In the genomic region with DNA sequence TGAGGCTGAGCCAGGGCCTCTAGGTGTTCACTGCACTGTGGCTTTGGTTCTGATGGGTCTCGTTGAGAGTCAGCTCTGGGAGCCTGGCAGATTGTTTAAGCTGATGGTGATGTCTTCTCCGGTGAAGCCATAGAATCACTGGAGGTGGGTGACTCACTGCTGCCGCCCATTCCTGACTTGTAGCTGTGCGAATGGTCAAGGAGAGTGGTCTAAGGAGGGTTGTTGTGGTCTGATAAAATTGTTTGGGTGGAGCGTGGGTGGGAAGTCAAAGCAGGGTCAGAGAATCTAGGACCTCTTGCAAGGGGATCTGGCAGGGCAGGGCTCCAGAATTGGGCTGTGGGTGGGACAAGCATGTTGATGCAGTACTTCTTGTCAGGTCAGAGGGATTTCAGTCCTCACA, we compare ENCODE assay signal across 13 mouse cellular contexts.
"Had no signal": no experiment of that assay in that cellular context is flagged by ENCODE, and none has a peak within 500 bp of the region (broad histone marks: within the 10 kb centered on the region; RNA-seq: fewer than 3 reads in every experiment).

No protein-coding gene starts in this region.

- H3K27me3 ChIP-seq: liver, embryonic 13.5 days; lung, embryonic 15.5 days; megakaryocyte, embryonic 14.5 days; midbrain, embryonic 15.5 days; neural tube, embryonic 13.5 days had no signal

- H3K4me2 ChIP-seq: liver, embryonic 13.5 days; lung, embryonic 15.5 days; midbrain, embryonic 11.5 days; midbrain, embryonic 15.5 days; neural tube, embryonic 13.5 days had no signal

- H3K4me3 ChIP-seq: liver, embryonic 13.5 days; lung, embryonic 15.5 days; megakaryocyte, embryonic 14.5 days; midbrain, embryonic 15.5 days; neural tube, embryonic 13.5 days had no signal

- ATAC-seq: liver, postnatal 0 days; midbrain, embryonic 15.5 days had no signal

- H3K9ac ChIP-seq: liver, embryonic 13.5 days; liver, postnatal 0 days; lung, embryonic 15.5 days; midbrain, embryonic 15.5 days; neural tube, embryonic 13.5 days had no signal

- H3K27ac ChIP-seq: liver, embryonic 13.5 days; lung, embryonic 15.5 days; macrophage; midbrain, embryonic 15.5 days; neural tube, embryonic 13.5 days had no signal

- H3K9me3 ChIP-seq: liver, embryonic 13.5 days; lung, embryonic 15.5 days; megakaryocyte, embryonic 14.5 days; midbrain, embryonic 15.5 days; neural tube, embryonic 13.5 days had no signal

- DNase-seq: kidney, adult 18-20 months; kidney, postnatal 25 days; liver; liver, embryonic 13.5 days; liver, postnatal 0 days; lung, postnatal 14 days; thymus, postnatal 36 days had no signal

- H3K4me1 ChIP-seq: liver, embryonic 13.5 days; lung, embryonic 15.5 days; midbrain, embryonic 15.5 days; neural tube, embryonic 13.5 days had no signal
